ENCODE assay signal across 8 mouse cellular contexts in genomic region chr4:107836758-107837157, GRCm38 (mm10). TPM values are rescaled to one million over a fixed set of nuclear protein-coding genes. Genes with fewer than 3 reads are reported as not detected.
DNase-seq lines count a peak whose midpoint lies in the region; ATAC-seq and TF ChIP-seq lines count a peak whose summit lies in the region.
"Had no signal": no experiment of that assay in that cellular context is flagged by ENCODE, and none has a peak within 500 bp of the region (broad histone marks: within the 10 kb centered on the region; RNA-seq: fewer than 3 reads in every experiment).

No protein-coding gene starts in this region.

- DNase-seq in adrenal gland, adult 8-10 months: peak; percentile 36
- peak; percentile 69 to 79 for DNase-seq in cerebellum, adult 2 months
- DNase-seq in hindbrain, embryonic 10.5 days (ENCODE audit: low spot score): peak; percentile 35
- DNase-seq in right cerebral cortex, postnatal 4 days: peak; percentile 81
- no peak for DNase-seq in heart, adult 9 months (ENCODE audit: low spot score in 2 of 2)
- DNase-seq in thymus, postnatal 14 days: no peak

- 0 out of 2 replicates have a peak, but pooled peaks have one; percentile 31 for ATAC-seq in megakaryocyte progenitor cell, adult 5-6 weeks (replicated peaks; ENCODE audit: poor library complexity)

- 0 out of 2 replicates have a peak, but pooled peaks cover 10% of the 10 kb centered on the region for H3K36me3 ChIP-seq in hindbrain, embryonic 10.5 days

- TF ChIP-seq CTCF in cerebellum, adult 2 months (IDR thresholded peaks at IDR 0.05; ENCODE audit: borderline replicate concordance, insufficient read depth, low read depth, low read length): no peak

- H3K27me3 ChIP-seq in cerebellum, adult 2 months (ENCODE audit: control insufficient read depth, insufficient read depth, low read length): no peaks in the 10 kb centered on the region
- H3K27me3 ChIP-seq in hindbrain, embryonic 10.5 days (ENCODE audit: insufficient read depth, poor library complexity, severe bottlenecking): peaks cover 11% of the 10 kb centered on the region

- peaks cover 49% of the 10 kb centered on the region for H3K4me1 ChIP-seq in cerebellum, adult 2 months (ENCODE audit: control insufficient read depth, insufficient read depth, low read length)
- H3K4me1 ChIP-seq in hindbrain, embryonic 10.5 days (replicated peaks): peaks cover 75% of the 10 kb centered on the region

- no peak for TF ChIP-seq POLR2A in cerebellum, adult 2 months (IDR thresholded peaks at IDR 0.05; ENCODE audit: borderline replicate concordance, insufficient read depth, low read length)

- WGBS in cerebellum, adult 2 months: 37% methylated on average over 5 of the region's 5 CpGs
- WGBS in hindbrain, embryonic 10.5 days: 56% methylated on average over 5 of the region's 5 CpGs

- no peak overlapping the region for H3K27ac ChIP-seq in cerebellum, adult 2 months (ENCODE audit: insufficient read depth, low read length)
- peak overlapping the region; percentile 92 for H3K27ac ChIP-seq in hindbrain, embryonic 10.5 days

- no peaks in the 10 kb centered on the region for H3K9me3 ChIP-seq in hindbrain, embryonic 10.5 days

- H3K4me3 ChIP-seq in cerebellum, adult 2 months (replicated peaks; ENCODE audit: insufficient read depth, low read depth, low read length): no peak overlapping the region
- 0 out of 2 replicates have a peak overlapping the region, but pooled peaks have one; percentile 6 for H3K4me3 ChIP-seq in hindbrain, embryonic 10.5 days
- H3K4me3 ChIP-seq: myocyte had no signal

RNA-seq across cellular contexts. Expression of gene Lrp8, which starts 34.7 kb away (rescaled TPM):
- total RNA-seq in adrenal gland, adult 8-10 months (2022): 10 to 100 TPM in 1 of 4 experiments, 1 to 10 TPM in 3; 7.2 to 12.5 (median 8.8) TPM
- polyA plus RNA-seq in cerebellum, adult 2 months (2012; rRNA removed): 55.4 and 62.4 TPM in 2 replicates
- 10.0 and 13.9 TPM in 2 replicates for polyA plus RNA-seq in hindbrain, embryonic 10.5 days (2016; fragmentation: Nextera tagmentation; extraction: Ambion mirVana)
- 15.6 and 19.7 TPM in 2 replicates for total RNA-seq in megakaryocyte progenitor cell, adult 5-6 weeks (2015)
- total RNA-seq in megakaryocyte progenitor cell, adult 5-6 weeks (2017): 15.3 and 17.3 TPM in 2 replicates

RNA-seq across cellular contexts. Expression of gene Magoh, which starts 42.8 kb away (rescaled TPM):
- 10 to 100 TPM; 61.8 to 73.5 (median 71.9) TPM for total RNA-seq in adrenal gland, adult 8-10 months (2022)
- 58.7 and 64.4 TPM in 2 replicates for polyA plus RNA-seq in cerebellum, adult 2 months (2012; rRNA removed)
- 225 and 238 TPM in 2 replicates for polyA plus RNA-seq in hindbrain, embryonic 10.5 days (2016; fragmentation: Nextera tagmentation; extraction: Ambion mirVana)
- 241 and 247 TPM in 2 replicates for total RNA-seq in megakaryocyte progenitor cell, adult 5-6 weeks (2015)
- 327 and 344 TPM in 2 replicates for total RNA-seq in megakaryocyte progenitor cell, adult 5-6 weeks (2017)

RNA-seq across cellular contexts. Expression of gene 0610037L13Rik, which starts 52.9 kb away (rescaled TPM):
- total RNA-seq in adrenal gland, adult 8-10 months (2022): 10 to 100 TPM; 75.0 to 83.5 (median 78.4) TPM
- polyA plus RNA-seq in cerebellum, adult 2 months (2012; rRNA removed): 129 and 137 TPM in 2 replicates
- 111 and 113 TPM in 2 replicates for polyA plus RNA-seq in hindbrain, embryonic 10.5 days (2016; fragmentation: Nextera tagmentation; extraction: Ambion mirVana)
- total RNA-seq in megakaryocyte progenitor cell, adult 5-6 weeks (2015): 59.8 and 60.9 TPM in 2 replicates
- 44.5 and 65.4 TPM in 2 replicates for total RNA-seq in megakaryocyte progenitor cell, adult 5-6 weeks (2017)

Comparison
In these comparisons a context has a peak if more than half of its experiments do, and no peak if none do; other contexts are left out.
1. DNase-seq: peak in adrenal gland, adult 8-10 months (single experiment), cerebellum, adult 2 months (2 of 2), hindbrain, embryonic 10.5 days (single experiment) and right cerebral cortex, postnatal 4 days (single experiment); none in heart, adult 9 months (0 of 2) and thymus, postnatal 14 days (single experiment).